Mouse (Mus musculus): ENCODE measurements at regions not wholly inside any gene's neighbourhood (a gene's known extent, or its start where the extent isn't known, plus 50 kb on each side); places are given as distances from the start of the nearest gene placed in this dataset.
"Not testable (repeated sequence)": the region's sequence is repeated elsewhere in the genome, so short reads cannot be mapped to it uniquely, and the experiment has no call there.

GRCm38 (mm10) chr16:50009542-50009941 lies 209.2 kb downstream of the Cd47 start:
- Histone ChIP-seq H3K36me3 (ENCODE audit: control insufficient read depth, insufficient read depth, low read length) (no peaks in the 10 kb centered on the region), H3K4me3 (ENCODE audit: insufficient read depth, low read depth, low read length) (no peak overlapping the region), H3K4me1 (ENCODE audit: control insufficient read depth, insufficient read depth, low read length) (no peaks in the 10 kb centered on the region), H3K27me3 (replicated peaks; ENCODE audit: control insufficient read depth, insufficient read depth, low read length) (no peaks in the 10 kb centered on the region), H3K27ac (ENCODE audit: insufficient read depth, low read depth, low read length) (no peak overlapping the region)
- WGBS: 30% methylated on average over 6 of the region's 6 CpGs
- TF ChIP-seq POLR2A (IDR thresholded peaks at IDR 0.05; ENCODE audit: low read depth, low read length): no peak
- no peak for TF ChIP-seq CTCF (conservative IDR thresholded peaks at IDR 0.05; ENCODE audit: insufficient read depth, insufficient read length, low read depth, low read length)
- peak; percentile 53 for DNase-seq

- H3K27me3 ChIP-seq (replicated peaks; ENCODE audit: control insufficient read depth, insufficient read depth, low read length): no peaks in the 10 kb centered on the region
- 50% methylated on average over 5 of the region's 5 CpGs for WGBS
- H3K4me1 ChIP-seq (ENCODE audit: control insufficient read depth, insufficient read depth, low read length): no peaks in the 10 kb centered on the region
- DNase-seq: no peak
- peak overlapping the region; percentile 46; the same call in 1 of the 2 replicates for H3K27ac ChIP-seq (ENCODE audit: insufficient read depth, low read depth, low read length)
- TF ChIP-seq POLR2A (IDR thresholded peaks at IDR 0.05; ENCODE audit: low read depth, low read length) (no peak), CTCF (conservative IDR thresholded peaks at IDR 0.05; ENCODE audit: insufficient read depth, insufficient read length, low read depth, low read length) (no peak)
- no peaks in the 10 kb centered on the region for H3K36me3 ChIP-seq (ENCODE audit: control insufficient read depth, insufficient read depth, low read length)
- no peak overlapping the region for H3K4me3 ChIP-seq (ENCODE audit: insufficient read depth, low read depth, low read length)
These were observed 209.7 kb downstream of the Cd47 start for GRCm38 (mm10) chr16:50010074-50010473.

GRCm38 (mm10) chr16:50010532-50010971 lies 210.2 kb downstream of the Cd47 start:
- no peaks in the 10 kb centered on the region for H3K36me3 ChIP-seq (ENCODE audit: control insufficient read depth, insufficient read depth, low read length)
- H3K27ac ChIP-seq (ENCODE audit: insufficient read depth, low read depth, low read length): no peak overlapping the region
- TF ChIP-seq POLR2A (IDR thresholded peaks at IDR 0.05; ENCODE audit: low read depth, low read length) (no peak), CTCF (conservative IDR thresholded peaks at IDR 0.05; ENCODE audit: insufficient read depth, insufficient read length, low read depth, low read length) (no peak)
- WGBS: 33% methylated on average over 6 of the region's 6 CpGs
- H3K27me3 ChIP-seq (replicated peaks; ENCODE audit: control insufficient read depth, insufficient read depth, low read length): no peaks in the 10 kb centered on the region
- no peak overlapping the region for H3K4me3 ChIP-seq (ENCODE audit: insufficient read depth, low read depth, low read length)
- peak; percentile 77 for DNase-seq
- H3K4me1 ChIP-seq (ENCODE audit: control insufficient read depth, insufficient read depth, low read length): no peaks in the 10 kb centered on the region

GRCm38 (mm10) chr16:50023885-50024284 lies 223.6 kb downstream of the Cd47 start:
- TF ChIP-seq CTCF (conservative IDR thresholded peaks at IDR 0.05; ENCODE audit: insufficient read depth, insufficient read length, low read depth, low read length): no peak
- TF ChIP-seq POLR2A (IDR thresholded peaks at IDR 0.05; ENCODE audit: low read depth, low read length): no peak
- WGBS: 92% methylated on average over 1 of the region's 1 CpGs
- Histone ChIP-seq H3K27ac (ENCODE audit: insufficient read depth, low read depth, low read length) (no peak overlapping the region), H3K4me1 (ENCODE audit: control insufficient read depth, insufficient read depth, low read length) (no peaks in the 10 kb centered on the region; the same call in 1 of the 2 replicates), H3K36me3 (ENCODE audit: control insufficient read depth, insufficient read depth, low read length) (no peaks in the 10 kb centered on the region), H3K27me3 (replicated peaks; ENCODE audit: control insufficient read depth, insufficient read depth, low read length) (no peaks in the 10 kb centered on the region), H3K4me3 (ENCODE audit: insufficient read depth, low read depth, low read length) (no peak overlapping the region)
- DNase-seq: no peak

GRCm38 (mm10) chr16:50026100-50026884 lies 226.0 kb downstream of the Cd47 start:
- Histone ChIP-seq H3K4me1 (ENCODE audit: control insufficient read depth, insufficient read depth, low read length) (no peaks in the 10 kb centered on the region; the same call in 1 of the 2 replicates), H3K36me3 (ENCODE audit: control insufficient read depth, insufficient read depth, low read length) (no peaks in the 10 kb centered on the region), H3K4me3 (ENCODE audit: insufficient read depth, low read depth, low read length) (no peak overlapping the region), H3K27ac (ENCODE audit: insufficient read depth, low read depth, low read length) (no peak overlapping the region), H3K27me3 (replicated peaks; ENCODE audit: control insufficient read depth, insufficient read depth, low read length) (no peaks in the 10 kb centered on the region)
- no peak for TF ChIP-seq CTCF (conservative IDR thresholded peaks at IDR 0.05; ENCODE audit: insufficient read depth, insufficient read length, low read depth, low read length)
- no peak for TF ChIP-seq POLR2A (IDR thresholded peaks at IDR 0.05; ENCODE audit: low read depth, low read length)
- peak; percentile 5 for DNase-seq
- WGBS: 26% methylated on average over 3 of the region's 3 CpGs

GRCm38 (mm10) chr16:50027189-50027588 lies 226.9 kb downstream of the Cd47 start:
- no peak for DNase-seq
- Histone ChIP-seq H3K27me3 (replicated peaks; ENCODE audit: control insufficient read depth, insufficient read depth, low read length) (no peaks in the 10 kb centered on the region), H3K4me3 (ENCODE audit: insufficient read depth, low read depth, low read length) (no peak overlapping the region), H3K27ac (ENCODE audit: insufficient read depth, low read depth, low read length) (no peak overlapping the region), H3K36me3 (ENCODE audit: control insufficient read depth, insufficient read depth, low read length) (no peaks in the 10 kb centered on the region), H3K4me1 (ENCODE audit: control insufficient read depth, insufficient read depth, low read length) (no peaks in the 10 kb centered on the region; the same call in 1 of the 2 replicates)
- WGBS: 61% methylated on average over 2 of the region's 2 CpGs
- TF ChIP-seq POLR2A (IDR thresholded peaks at IDR 0.05; ENCODE audit: low read depth, low read length): no peak
- no peak for TF ChIP-seq CTCF (conservative IDR thresholded peaks at IDR 0.05; ENCODE audit: insufficient read depth, insufficient read length, low read depth, low read length)

GRCm38 (mm10) chr16:50029711-50030110 lies 229.4 kb downstream of the Cd47 start:
- WGBS: 96% methylated on average over 1 of the region's 1 CpGs
- no peak for TF ChIP-seq POLR2A (IDR thresholded peaks at IDR 0.05; ENCODE audit: low read depth, low read length)
- no peak for TF ChIP-seq CTCF (conservative IDR thresholded peaks at IDR 0.05; ENCODE audit: insufficient read depth, insufficient read length, low read depth, low read length)
- Histone ChIP-seq H3K4me1 (ENCODE audit: control insufficient read depth, insufficient read depth, low read length) (no peaks in the 10 kb centered on the region; the same call in 1 of the 2 replicates), H3K4me3 (ENCODE audit: insufficient read depth, low read depth, low read length) (no peak overlapping the region), H3K27ac (ENCODE audit: insufficient read depth, low read depth, low read length) (no peak overlapping the region), H3K27me3 (replicated peaks; ENCODE audit: control insufficient read depth, insufficient read depth, low read length) (no peaks in the 10 kb centered on the region), H3K36me3 (ENCODE audit: control insufficient read depth, insufficient read depth, low read length) (no peaks in the 10 kb centered on the region)
- DNase-seq: no peak

GRCm38 (mm10) chr16:50030355-50030754 lies 230.0 kb downstream of the Cd47 start:
- not testable (repeated sequence) for H3K4me3 ChIP-seq (ENCODE audit: insufficient read depth, low read depth, low read length); H3K36me3 ChIP-seq (ENCODE audit: control insufficient read depth, insufficient read depth, low read length); H3K4me1 ChIP-seq (ENCODE audit: control insufficient read depth, insufficient read depth, low read length); H3K27me3 ChIP-seq (replicated peaks; ENCODE audit: control insufficient read depth, insufficient read depth, low read length); H3K27ac ChIP-seq (ENCODE audit: insufficient read depth, low read depth, low read length)
- DNase-seq: peak; percentile 11
